Mouse (Mus musculus) cortical plate, adult 2 months (tissue): ENCODE measurements at regions not wholly inside any gene's neighbourhood (a gene's known extent, or its start where the extent isn't known, plus 50 kb on each side); places are given as distances from the start of the nearest gene placed in this dataset.

Source experiments
- CTCF ChIP-seq: fragments of 200-500 bp; IDR thresholded peaks from 2 replicates; pipeline ENCODE4 v1.5.1; 2011; ENCODE audit warnings: mild to moderate bottlenecking, control low read depth, low read length; ENCODE audit not compliant: insufficient read depth; ENCODE audit errors: extremely low read depth
- POLR2A ChIP-seq: fragments of 200-500 bp; IDR thresholded peaks from 2 replicates; pipeline ENCODE4 v1.6.1; 2011; ENCODE audit warnings: mild to moderate bottlenecking, low read length, control low read depth; ENCODE audit not compliant: insufficient read depth; ENCODE audit errors: extremely low read depth

- TF ChIP-seq CTCF: no peak
- no peak for TF ChIP-seq POLR2A
Observed at GRCm38 (mm10) chr2:166266915-166267314, 111.5 kb upstream of the Sulf2 start.
